Mouse (Mus musculus): Measurements from ENCODE around the gene Magt1.
A peak's percentile ranks its signal among the peaks of the same experiment; 100 is the strongest.
"Not testable (repeated sequence)": the region's sequence is repeated elsewhere in the genome, so short reads cannot be mapped to it uniquely, and the experiment has no call there.

Gene Magt1

GRCm38 (mm10) chrX:105953999-105954398, 57.7 kb downstream of the Magt1 start:
- no peak for DNase-seq (ENCODE audit: low read depth, low spot score)

- DNase-seq (ENCODE audit: low read depth, low spot score) = no peak
Observed at GRCm38 (mm10) chrX:105946357-105946756, 65.3 kb downstream of the Magt1 start.

GRCm38 (mm10) chrX:105939245-105939644, 72.5 kb downstream of the Magt1 start:
- no peak for DNase-seq (ENCODE audit: low read depth, low spot score)

GRCm38 (mm10) chrX:105937736-105938135, 74.0 kb downstream of the Magt1 start:
- no peak for DNase-seq (ENCODE audit: low read depth, low spot score)

GRCm38 (mm10) chrX:105934341-105934740, 77.4 kb downstream of the Magt1 start:
- DNase-seq (ENCODE audit: low read depth, low spot score) = no peak

GRCm38 (mm10) chrX:105929478-105930038, 82.1 kb downstream of the Magt1 start:
- no peak for DNase-seq (ENCODE audit: low read depth, low spot score)

- peak; percentile 85 for DNase-seq (ENCODE audit: low read depth, low spot score)
Observed at GRCm38 (mm10) chrX:105928861-105929477, 82.7 kb downstream of the Magt1 start, which contains the start of gene Atrx. TSS of gene Atrx (minus strand) at chrX:105929403.

GRCm38 (mm10) chrX:105927941-105928860, 83.5 kb downstream of the Magt1 start:
- peak; percentile 64 for DNase-seq (ENCODE audit: low read depth, low spot score)

- peak; percentile 77 for DNase-seq (ENCODE audit: low read depth, low spot score)
Observed at GRCm38 (mm10) chrX:105926121-105926735, 85.5 kb downstream of the Magt1 start.

GRCm38 (mm10) chrX:105924326-105925070, 87.2 kb downstream of the Magt1 start:
- no peak for DNase-seq (ENCODE audit: low read depth, low spot score)

GRCm38 (mm10) chrX:105923896-105924295, 87.8 kb downstream of the Magt1 start:
- no peak for DNase-seq (ENCODE audit: low read depth, low spot score)

GRCm38 (mm10) chrX:105922986-105923385, 88.7 kb downstream of the Magt1 start:
- not testable (repeated sequence) for DNase-seq (ENCODE audit: low read depth, low spot score)

GRCm38 (mm10) chrX:105921421-105921820, 90.3 kb downstream of the Magt1 start:
- DNase-seq (ENCODE audit: low read depth, low spot score) = peak; percentile 63

All from CD4-positive helper T cell, adult 2 months (primary cell).